Mouse (Mus musculus): ENCODE results near the gene Ppp2r3d. TPM values are rescaled to one million over a fixed set of nuclear protein-coding genes. Genes with fewer than 3 reads are reported as not detected.

Ppp2r3d gene
- total RNA-seq, 2 experiments from 2014 or later = 32.5 to 37.0 TPM

- DNase-seq = no peak
These were observed 65.1 kb downstream of the Ppp2r3d start for GRCm38 (mm10) chr9:124411553-124411952.

- DNase-seq = no peak
These were observed 68.1 kb downstream of the Ppp2r3d start for GRCm38 (mm10) chr9:124408564-124408963.

Other genes with a start within 250 kb of the Ppp2r3d start
- gene 2010315B03Rik, start 164.2 kb downstream of the Ppp2r3d start, total RNA-seq (2021) = 10 to 100 TPM in 1 of 2 experiments, 1 to 10 TPM in 1; 9.5 to 10.4 TPM
- gene Gm21836, start 16.9 kb upstream of the Ppp2r3d start, total RNA-seq (2021) = not detected